Mouse (Mus musculus): Measurements from ENCODE around the gene Eif4ebp2. TPM values are rescaled to one million over a fixed set of nuclear protein-coding genes. Genes with fewer than 3 reads are reported as not detected.

The Eif4ebp2 gene
- polyA plus RNA-seq, 2 experiments: 42.7 to 55.4 TPM

DNA sequence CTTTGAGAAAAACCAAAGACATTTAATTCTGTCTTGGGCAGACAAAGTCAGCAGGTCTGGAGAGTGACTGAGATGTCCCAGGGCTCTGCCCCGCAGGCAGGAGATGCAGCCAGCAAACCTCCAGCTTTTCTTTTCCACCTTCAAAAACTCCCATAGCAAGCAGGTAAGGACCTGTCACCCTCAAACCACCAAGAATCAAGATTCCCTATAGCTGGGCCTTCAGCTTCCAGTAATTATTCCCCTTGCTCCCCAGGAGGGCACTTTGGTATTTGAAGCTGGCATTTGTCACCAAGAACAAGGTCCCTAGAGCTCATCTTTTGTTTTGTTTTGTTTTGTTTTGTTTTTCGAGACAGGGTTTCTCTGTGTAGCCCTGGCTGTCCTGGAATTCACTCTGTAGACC, 35.4 kb downstream of the Eif4ebp2 start:
- no peak overlapping the region for H3K27ac ChIP-seq (replicated peaks; ENCODE audit: low read depth, low read length)
- ATAC-seq (ENCODE audit: low FRiP score, low read depth): no peak
- H3K9me3 ChIP-seq (ENCODE audit: control insufficient read depth, low read length): no peaks in the 10 kb centered on the region
- H3K9ac ChIP-seq (ENCODE audit: low read depth, low read length, severe bottlenecking): no peak overlapping the region
- no peak for TF ChIP-seq POLR2A (IDR thresholded peaks at IDR 0.05; ENCODE audit: borderline replicate concordance, extremely low read depth, insufficient read depth, insufficient read length)
- peaks cover 54% of the 10 kb centered on the region for H3K27me3 ChIP-seq (ENCODE audit: control insufficient read depth, insufficient read depth, low read length)
- no peak overlapping the region for H3K4me3 ChIP-seq (replicated peaks; ENCODE audit: low read length)
- peaks cover 7% of the 10 kb centered on the region; the same call in 1 of the 2 replicates for H3K4me1 ChIP-seq (ENCODE audit: control insufficient read depth, insufficient read depth, low read length)
- WGBS: 37% methylated on average over 2 of the region's 2 CpGs
- H3K36me3 ChIP-seq (ENCODE audit: control insufficient read depth, insufficient read depth, low read length): no peaks in the 10 kb centered on the region
- H3K4me2 ChIP-seq (replicated peaks; ENCODE audit: low read depth, low read length, severe bottlenecking): no peak overlapping the region
- no peak for DNase-seq (ENCODE audit: low spot score)

DNA sequence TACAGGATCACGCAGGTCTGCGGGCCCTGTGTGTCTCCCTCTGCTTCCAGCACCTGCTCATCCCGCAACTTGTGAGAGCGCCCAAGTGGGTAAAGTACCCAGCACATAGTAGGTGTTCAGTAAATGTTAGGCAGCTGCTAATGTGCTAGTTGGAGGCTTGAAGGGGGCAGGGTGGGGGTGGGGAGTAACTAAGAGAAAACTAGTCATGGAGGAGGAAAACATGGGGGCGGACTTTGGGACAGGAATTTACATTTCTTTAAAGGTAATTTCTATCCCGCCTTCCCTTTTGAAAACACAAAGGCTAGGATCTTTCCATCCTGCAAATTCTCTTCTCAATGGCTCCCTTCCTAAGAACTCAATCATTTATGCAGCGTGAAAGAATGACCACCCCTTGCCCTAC, 35.9 kb downstream of the Eif4ebp2 start:
- H3K4me3 ChIP-seq (replicated peaks; ENCODE audit: low read length): no peak overlapping the region
- TF ChIP-seq POLR2A (IDR thresholded peaks at IDR 0.05; ENCODE audit: borderline replicate concordance, extremely low read depth, insufficient read depth, insufficient read length): no peak
- peaks cover 7% of the 10 kb centered on the region; the same call in 1 of the 2 replicates for H3K4me1 ChIP-seq (ENCODE audit: control insufficient read depth, insufficient read depth, low read length)
- no peaks in the 10 kb centered on the region for H3K36me3 ChIP-seq (ENCODE audit: control insufficient read depth, insufficient read depth, low read length)
- no peak overlapping the region for H3K4me2 ChIP-seq (replicated peaks; ENCODE audit: low read depth, low read length, severe bottlenecking)
- no peak overlapping the region for H3K27ac ChIP-seq (replicated peaks; ENCODE audit: low read depth, low read length)
- ATAC-seq (ENCODE audit: low FRiP score, low read depth) (no peak), DNase-seq (ENCODE audit: low spot score) (no peak)
- H3K9me3 ChIP-seq (ENCODE audit: control insufficient read depth, low read length): no peaks in the 10 kb centered on the region
- WGBS: 31% methylated on average over 7 of the region's 7 CpGs
- H3K9ac ChIP-seq (ENCODE audit: low read depth, low read length, severe bottlenecking): no peak overlapping the region
- peaks cover 54% of the 10 kb centered on the region for H3K27me3 ChIP-seq (ENCODE audit: control insufficient read depth, insufficient read depth, low read length)

DNA sequence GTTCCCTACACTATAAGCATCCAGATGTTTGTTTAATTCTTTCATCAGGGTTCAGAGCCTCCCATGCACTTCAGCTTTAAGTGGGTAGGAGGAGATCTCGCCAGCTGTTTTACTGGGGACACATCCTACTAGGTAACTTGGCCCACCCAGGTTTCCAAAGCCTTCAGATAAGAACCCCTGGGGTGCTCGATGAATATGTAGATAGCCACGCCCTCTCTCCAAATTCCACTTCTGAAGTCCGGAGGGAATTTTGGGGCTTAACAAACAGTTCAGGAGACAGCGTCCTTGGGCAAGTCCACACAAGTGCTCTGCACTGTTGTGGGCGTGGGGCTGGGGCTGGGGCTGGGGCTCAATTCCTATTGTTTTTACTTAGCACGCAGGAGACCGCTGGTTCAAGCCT, 36.6 kb downstream of the Eif4ebp2 start:
- WGBS: 10% methylated on average over 8 of the region's 8 CpGs
- Histone ChIP-seq H3K27ac (replicated peaks; ENCODE audit: low read depth, low read length) (no peak overlapping the region), H3K9me3 (ENCODE audit: control insufficient read depth, low read length) (no peaks in the 10 kb centered on the region), H3K9ac (ENCODE audit: low read depth, low read length, severe bottlenecking) (no peak overlapping the region), H3K4me1 (ENCODE audit: control insufficient read depth, insufficient read depth, low read length) (peaks cover 7% of the 10 kb centered on the region; the same call in 1 of the 2 replicates), H3K27me3 (ENCODE audit: control insufficient read depth, insufficient read depth, low read length) (peaks cover 54% of the 10 kb centered on the region), H3K4me2 (replicated peaks; ENCODE audit: low read depth, low read length, severe bottlenecking) (no peak overlapping the region), H3K36me3 (ENCODE audit: control insufficient read depth, insufficient read depth, low read length) (no peaks in the 10 kb centered on the region), H3K4me3 (replicated peaks; ENCODE audit: low read length) (no peak overlapping the region)
- no peak for ATAC-seq (ENCODE audit: low FRiP score, low read depth)
- DNase-seq (ENCODE audit: low spot score): no peak
- TF ChIP-seq POLR2A (IDR thresholded peaks at IDR 0.05; ENCODE audit: borderline replicate concordance, extremely low read depth, insufficient read depth, insufficient read length): no peak

DNA sequence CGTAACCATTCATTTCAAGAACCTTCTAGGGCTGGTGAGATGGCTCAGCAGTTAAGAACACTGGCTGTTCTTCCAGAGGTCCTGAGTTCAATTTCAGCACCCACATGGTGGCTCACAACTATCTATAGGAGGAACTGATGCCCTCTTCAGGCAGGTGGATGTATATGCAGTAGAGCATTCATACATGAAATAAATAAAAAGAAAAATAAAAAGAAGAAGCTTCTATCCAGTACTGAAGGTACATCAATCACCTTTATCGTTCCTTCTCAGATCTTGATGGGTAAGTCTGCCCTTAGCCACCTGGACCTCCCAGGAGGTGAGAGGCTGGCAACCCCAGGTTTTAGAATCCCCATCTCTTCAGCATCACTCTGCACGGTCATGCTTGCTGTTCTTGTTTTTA, 37.2 kb downstream of the Eif4ebp2 start:
- no peaks in the 10 kb centered on the region for H3K36me3 ChIP-seq (ENCODE audit: control insufficient read depth, insufficient read depth, low read length)
- no peak for ATAC-seq (ENCODE audit: low FRiP score, low read depth)
- H3K9ac ChIP-seq (ENCODE audit: low read depth, low read length, severe bottlenecking): no peak overlapping the region
- no peak overlapping the region for H3K4me2 ChIP-seq (replicated peaks; ENCODE audit: low read depth, low read length, severe bottlenecking)
- no peaks in the 10 kb centered on the region for H3K9me3 ChIP-seq (ENCODE audit: control insufficient read depth, low read length)
- H3K27ac ChIP-seq (replicated peaks; ENCODE audit: low read depth, low read length): no peak overlapping the region
- 61% methylated on average over 3 of the region's 3 CpGs for WGBS
- H3K27me3 ChIP-seq (ENCODE audit: control insufficient read depth, insufficient read depth, low read length): peaks cover 51% of the 10 kb centered on the region
- no peak overlapping the region for H3K4me3 ChIP-seq (replicated peaks; ENCODE audit: low read length)
- no peak for DNase-seq (ENCODE audit: low spot score)
- H3K4me1 ChIP-seq (ENCODE audit: control insufficient read depth, insufficient read depth, low read length): peaks cover 7% of the 10 kb centered on the region; the same call in 1 of the 2 replicates
- TF ChIP-seq POLR2A (IDR thresholded peaks at IDR 0.05; ENCODE audit: borderline replicate concordance, extremely low read depth, insufficient read depth, insufficient read length): no peak

DNA sequence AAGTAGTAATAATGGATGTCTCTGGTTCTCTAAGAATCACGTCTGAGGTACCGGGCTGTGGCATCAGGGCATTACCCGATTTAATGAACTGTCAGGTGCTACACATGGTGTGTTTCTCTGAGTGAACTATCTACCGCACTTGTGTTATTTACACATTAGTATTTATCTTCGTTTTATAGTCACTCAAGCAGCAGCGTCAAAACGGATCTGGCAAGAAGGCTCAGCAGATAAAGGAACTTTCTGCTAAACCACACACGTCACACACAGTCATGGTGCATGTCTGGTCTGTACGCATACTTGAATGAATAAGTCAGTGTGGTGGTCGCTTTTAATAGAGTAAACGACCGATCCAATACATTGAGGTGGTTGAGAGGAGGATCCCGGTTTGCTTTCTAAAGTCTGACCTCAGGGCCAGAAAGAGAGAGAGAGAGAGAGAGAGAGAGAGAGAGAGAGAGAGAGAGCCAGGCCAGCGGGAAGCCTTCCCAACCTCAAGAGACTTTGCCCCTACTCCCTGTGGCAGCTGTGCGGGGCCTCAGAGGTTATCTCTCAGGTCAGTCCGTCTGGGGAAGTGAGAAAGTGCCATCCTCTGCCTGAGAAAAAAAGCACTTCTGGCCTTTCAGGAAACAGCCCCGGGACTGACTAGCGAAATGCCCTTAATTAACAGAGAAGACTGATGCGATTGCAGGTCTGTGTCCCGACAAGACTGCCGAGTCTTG, 39.4 kb downstream of the Eif4ebp2 start:
- Histone ChIP-seq H3K27me3 (ENCODE audit: control insufficient read depth, insufficient read depth, low read length) (peaks cover 30% of the 10 kb centered on the region), H3K4me3 (replicated peaks; ENCODE audit: low read length) (no peak overlapping the region), H3K9me3 (ENCODE audit: control insufficient read depth, low read length) (no peaks in the 10 kb centered on the region), H3K4me2 (replicated peaks; ENCODE audit: low read depth, low read length, severe bottlenecking) (no peak overlapping the region), H3K4me1 (ENCODE audit: control insufficient read depth, insufficient read depth, low read length) (peaks cover 1% of the 10 kb centered on the region; the same call in 1 of the 2 replicates), H3K36me3 (ENCODE audit: control insufficient read depth, insufficient read depth, low read length) (no peaks in the 10 kb centered on the region), H3K9ac (ENCODE audit: low read depth, low read length, severe bottlenecking) (no peak overlapping the region), H3K27ac (replicated peaks; ENCODE audit: low read depth, low read length) (no peak overlapping the region)
- DNase-seq (ENCODE audit: low spot score) (no peak), ATAC-seq (ENCODE audit: low FRiP score, low read depth) (no peak)
- no peak for TF ChIP-seq POLR2A (IDR thresholded peaks at IDR 0.05; ENCODE audit: borderline replicate concordance, extremely low read depth, insufficient read depth, insufficient read length)
- WGBS: 39% methylated on average over 21 of the region's 21 CpGs
